Mouse (Mus musculus): ENCODE data around the gene Msrb3. TPM values are rescaled to one million over a fixed set of nuclear protein-coding genes. Genes with fewer than 3 reads are reported as not detected.

Msrb3 gene
- total and polyA plus RNA-seq, 3 experiments, result not detected

- DNase-seq (ENCODE audit: extremely low read depth), result no peak
- no peak overlapping the region for H3K27ac ChIP-seq (ENCODE audit: insufficient read depth, low read depth)
Measured at GRCm38 (mm10) chr10:120820781-120821300, 78.1 kb downstream of the Msrb3 start.

GRCm38 (mm10) chr10:120815290-120815689, 83.6 kb downstream of the Msrb3 start:
- Histone ChIP-seq H3K4me3 (replicated peaks in 1 of 3; ENCODE audit: low read depth in 2 of 3, low read length in 2 of 3, poor library complexity in 1 of 3) (no peak overlapping the region), H3K4me2 (ENCODE audit: insufficient read depth, low read depth, poor library complexity, severe bottlenecking) (no peak overlapping the region), H3K27ac (ENCODE audit: insufficient read depth, low read depth) (no peak overlapping the region), H3K4me1 (ENCODE audit: control insufficient read depth in 1 of 2, insufficient read depth in 2 of 2) (no peaks in the 10 kb centered on the region), H3K79me2 (replicated peaks; ENCODE audit: control insufficient read depth, extremely low read depth, insufficient read depth, poor library complexity, severe bottlenecking) (no peaks in the 10 kb centered on the region), H3K9ac (ENCODE audit: insufficient read depth, low read depth) (no peak overlapping the region), H3K36me3 (replicated peaks in 1 of 2; ENCODE audit: control insufficient read depth in 1 of 2, insufficient read depth in 1 of 2, low read length in 1 of 2) (no peaks in the 10 kb centered on the region), H3K9me3 (replicated peaks; ENCODE audit: low read length) (peaks cover 23% of the 10 kb centered on the region), H3K27me3 (replicated peaks) (no peaks in the 10 kb centered on the region)
- TF ChIP-seq TCF12 (IDR thresholded peaks at IDR 0.05; ENCODE audit: low read depth, low read length) (no peak), ZC3H11A (IDR thresholded peaks at IDR 0.05; ENCODE audit: low read depth, low read length) (no peak), E2F4 (IDR thresholded peaks at IDR 0.05; ENCODE audit: insufficient replicate concordance, low read depth, low read length) (no peak), KAT2A (IDR thresholded peaks at IDR 0.05; ENCODE audit: insufficient replicate concordance, low read length) (no peak), MAZ (IDR thresholded peaks at IDR 0.05; ENCODE audit: low read depth, low read length) (no peak), EP300 (IDR thresholded peaks at IDR 0.05; ENCODE audit: low read length) (no peak), NRF1 (IDR thresholded peaks at IDR 0.05; ENCODE audit: low read depth, low read length) (no peak), MEF2A (IDR thresholded peaks at IDR 0.05; ENCODE audit: borderline replicate concordance, low read depth, low read length) (no peak), RCOR1 (conservative IDR thresholded peaks at IDR 0.05; ENCODE audit: low read depth, low read length) (no peak), RAD21 (IDR thresholded peaks at IDR 0.05; ENCODE audit: low read depth, low read length) (no peak), GABPA (IDR thresholded peaks at IDR 0.05; ENCODE audit: insufficient replicate concordance, low read depth, low read length) (no peak), UBTF (IDR thresholded peaks at IDR 0.05; ENCODE audit: low read depth, low read length) (no peak), POLR2AphosphoS2 (IDR thresholded peaks at IDR 0.05; ENCODE audit: low read depth, low read length) (no peak), TBP (conservative IDR thresholded peaks at IDR 0.05; ENCODE audit: low read depth, low read length) (no peak), ETS1 (conservative IDR thresholded peaks at IDR 0.05; ENCODE audit: low read depth, low read length) (no peak), SMC3 (IDR thresholded peaks at IDR 0.05; ENCODE audit: low read depth, low read length) (no peak), HCFC1 (IDR thresholded peaks at IDR 0.05; ENCODE audit: low read depth, low read length) (no peak), POLR2A (IDR thresholded peaks at IDR 0.05; ENCODE audit: low read depth, low read length) (no peak), CHD2 (IDR thresholded peaks at IDR 0.05; ENCODE audit: low read length) (no peak)
- dilution Hi-C loops (cut with MboI; ENCODE audit: extremely low pct_ligation_motif_present, extremely low pct_unique_long_range_greater_than_20kb, low sequenced_read_pairs) (no loop called here), in situ Hi-C loops (cut with MboI; ENCODE audit: low pct_ligation_motif_present, low pct_unique_long_range_greater_than_20kb, low sequenced_read_pairs) (no loop called here)
- peak; percentile 18 for DNase-seq (ENCODE audit: extremely low read depth)

More at GRCm38 (mm10) chr10:120820781-120821300, 78.1 kb downstream of the Msrb3 start:
- Histone ChIP-seq H3K4me2 (ENCODE audit: insufficient read depth, low read depth, poor library complexity, severe bottlenecking) (no peak overlapping the region), H3K9ac (ENCODE audit: insufficient read depth, low read depth) (no peak overlapping the region), H3K36me3 (replicated peaks in 1 of 2; ENCODE audit: control insufficient read depth in 1 of 2, insufficient read depth in 1 of 2, low read length in 1 of 2) (no peaks in the 10 kb centered on the region), H3K4me1 (ENCODE audit: control insufficient read depth in 1 of 2, insufficient read depth in 2 of 2) (no peaks in the 10 kb centered on the region), H3K79me2 (replicated peaks; ENCODE audit: control insufficient read depth, extremely low read depth, insufficient read depth, poor library complexity, severe bottlenecking) (no peaks in the 10 kb centered on the region), H3K4me3 (replicated peaks in 1 of 3; ENCODE audit: low read depth in 2 of 3, low read length in 2 of 3, poor library complexity in 1 of 3) (no peak overlapping the region), H3K9me3 (replicated peaks; ENCODE audit: low read length) (peaks cover 18% of the 10 kb centered on the region), H3K27me3 (replicated peaks) (no peaks in the 10 kb centered on the region)
- no peak for TF ChIP-seq TBP (conservative IDR thresholded peaks at IDR 0.05; ENCODE audit: low read depth, low read length)
- no peak for TF ChIP-seq JUN (IDR thresholded peaks at IDR 0.05; ENCODE audit: insufficient read depth, low read depth, low read length)
- no peak for TF ChIP-seq SMC3 (IDR thresholded peaks at IDR 0.05; ENCODE audit: low read depth, low read length)
- no peak for TF ChIP-seq ETS1 (conservative IDR thresholded peaks at IDR 0.05; ENCODE audit: low read depth, low read length)
- TF ChIP-seq PAX5 (IDR thresholded peaks at IDR 0.05; ENCODE audit: low read length), result no peak
- no peak for TF ChIP-seq ZKSCAN1 (IDR thresholded peaks at IDR 0.05; ENCODE audit: borderline replicate concordance, low read depth, low read length)
- TF ChIP-seq E2F4 (IDR thresholded peaks at IDR 0.05; ENCODE audit: insufficient replicate concordance, low read depth, low read length), result no peak
- TF ChIP-seq JUND (conservative IDR thresholded peaks at IDR 0.05; ENCODE audit: low read depth, low read length), result no peak
- dilution Hi-C loops (cut with MboI; ENCODE audit: extremely low pct_ligation_motif_present, extremely low pct_unique_long_range_greater_than_20kb, low sequenced_read_pairs), result no loop called here
- in situ Hi-C loops (cut with MboI; ENCODE audit: low pct_ligation_motif_present, low pct_unique_long_range_greater_than_20kb, low sequenced_read_pairs), result no loop called here
